Mouse (Mus musculus): ENCODE measurements at regions not wholly inside any gene's neighbourhood (a gene's known extent, or its start where the extent isn't known, plus 50 kb on each side); places are given as distances from the start of the nearest gene placed in this dataset.

DNA sequence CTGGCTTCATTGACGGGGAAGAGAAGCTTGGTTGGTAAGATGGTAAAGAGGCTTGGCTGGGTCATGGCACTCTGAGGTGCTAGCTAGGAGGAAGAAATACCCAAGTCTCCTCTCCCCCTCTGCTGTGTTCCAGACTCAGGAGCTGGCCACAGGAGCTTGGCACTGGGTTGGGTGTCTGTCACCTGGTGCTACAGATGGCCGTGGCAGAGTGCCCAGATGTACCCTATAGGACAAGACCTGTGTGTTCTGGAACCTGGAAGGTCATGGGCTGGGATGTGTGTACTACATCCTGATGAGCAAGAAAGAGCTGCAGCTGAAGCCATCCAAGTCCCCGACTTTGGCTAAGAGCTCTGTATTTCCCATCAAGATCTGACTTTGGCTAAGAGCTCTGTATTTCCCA, 72.4 kb downstream of the Nupl2 start:
- no peak for DNase-seq (ENCODE audit: low spot score in 2 of 2)

GRCm38 (mm10) chr5:24239006-24239405, 74.2 kb downstream of the Nupl2 start:
- no peak for DNase-seq (ENCODE audit: low spot score in 2 of 2)

DNA sequence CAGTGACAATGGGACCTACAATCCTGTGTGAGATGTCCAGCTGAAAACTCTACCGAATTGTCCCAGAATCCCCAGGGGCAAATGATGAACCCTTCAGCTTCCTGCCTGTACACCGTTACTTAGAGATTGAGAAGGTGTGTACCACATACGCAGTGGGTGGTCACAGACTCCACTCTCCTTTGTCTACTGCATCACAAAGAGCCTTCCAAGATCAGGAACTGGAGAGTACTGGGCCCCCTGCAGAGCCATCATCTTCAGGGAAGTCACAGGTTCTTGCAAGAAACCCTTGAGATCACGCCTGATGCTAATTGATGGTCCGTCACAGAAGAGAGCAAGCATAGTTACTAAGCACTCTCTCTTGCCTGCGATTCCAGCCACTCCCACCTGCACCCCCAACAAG, 79.4 kb downstream of the Nupl2 start:
- no peak for DNase-seq (ENCODE audit: low spot score in 2 of 2)

DNA sequence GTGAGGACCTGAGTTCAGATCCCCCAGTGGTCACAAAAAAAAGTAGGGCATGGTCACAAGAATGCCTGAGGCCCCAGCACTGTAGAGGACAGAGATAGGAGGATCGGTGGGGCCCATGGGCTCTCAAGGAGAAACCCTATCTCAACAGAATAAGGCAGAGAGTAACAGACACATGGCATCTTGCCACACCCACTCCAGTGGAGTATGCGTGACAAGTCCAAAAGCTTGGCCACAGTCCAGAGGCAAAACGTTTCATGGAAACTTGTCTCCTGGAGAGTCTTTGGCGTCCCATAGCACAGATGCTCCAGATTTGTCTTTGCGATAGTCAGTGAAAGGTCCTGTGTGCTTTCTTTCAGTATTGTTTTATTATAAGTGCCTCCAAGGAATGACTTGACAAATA, 90.7 kb downstream of the Nupl2 start:
- no peak for DNase-seq (ENCODE audit: low spot score in 2 of 2)

- DNase-seq (ENCODE audit: low spot score in 2 of 2), result peak; percentile 34 to 59
These were observed 90.3 kb downstream of the Kcnh2 start for GRCm38 (mm10) chr5:24261098-24261497.

DNA sequence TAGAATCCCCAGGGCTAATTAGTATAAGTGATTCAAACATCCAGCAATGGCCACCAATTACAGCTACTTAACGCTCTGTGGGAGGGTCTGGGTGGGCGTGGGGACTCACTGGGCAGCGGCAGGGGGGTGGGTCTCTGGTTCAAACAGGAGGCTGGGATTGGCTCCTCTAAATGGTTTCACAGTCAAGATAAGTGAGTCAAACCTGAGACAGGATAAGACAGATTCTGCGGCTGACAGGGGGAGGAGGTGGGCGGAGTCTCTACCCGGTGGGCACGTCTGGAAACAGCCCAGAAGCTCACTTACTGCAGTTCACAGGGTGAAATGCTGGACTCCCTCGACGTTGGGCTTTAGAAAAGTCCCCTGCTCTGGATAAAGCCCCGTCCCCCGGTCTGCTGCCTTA, 89.3 kb downstream of the Kcnh2 start:
- DNase-seq (ENCODE audit: low spot score in 2 of 2), result no peak

DNA sequence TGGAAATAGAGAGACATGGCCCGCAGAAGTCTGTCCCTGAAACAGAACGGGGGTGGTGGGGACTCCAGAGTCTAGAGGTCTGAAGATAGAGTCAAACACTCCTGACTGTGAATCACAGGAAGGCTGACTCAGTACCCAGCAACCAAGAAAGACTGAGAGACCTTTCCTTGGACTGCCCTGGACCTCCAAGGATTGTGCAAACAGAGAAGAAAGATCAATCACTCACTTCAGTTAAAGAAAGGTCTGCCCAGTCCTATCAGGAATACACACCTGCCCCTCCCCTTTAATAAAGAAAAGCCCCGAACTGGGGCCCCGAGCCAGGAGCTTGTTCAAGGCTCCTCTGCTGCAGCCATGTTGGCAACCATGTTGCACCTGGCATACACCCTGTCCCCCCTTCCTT, 87.3 kb downstream of the Kcnh2 start:
- DNase-seq (ENCODE audit: low spot score in 2 of 2), result no peak

DNA sequence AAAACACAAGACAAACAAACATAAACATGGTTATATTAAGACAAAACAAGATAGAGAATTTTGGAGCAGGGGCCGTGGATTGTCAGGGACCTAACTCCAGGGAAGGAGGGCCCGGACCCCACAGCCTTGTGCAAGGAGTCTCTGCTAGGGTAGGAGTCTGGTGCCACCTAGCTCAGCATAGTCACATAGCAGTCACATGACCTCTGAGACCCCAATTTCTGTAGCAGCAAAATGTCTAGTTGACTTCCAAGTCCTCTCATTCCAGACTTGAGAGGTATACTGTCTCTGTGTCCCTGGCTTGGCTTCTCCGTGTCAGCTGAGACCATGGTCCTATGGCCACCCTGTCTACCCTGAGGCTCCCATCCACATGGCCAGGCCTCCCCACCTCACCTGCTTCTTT, 86.0 kb downstream of the Kcnh2 start:
- DNase-seq (ENCODE audit: low spot score in 2 of 2), result no peak

GRCm38 (mm10) chr5:24266344-24267295, 84.8 kb downstream of the Kcnh2 start:
- DNase-seq (ENCODE audit: low spot score in 2 of 2), result peak; percentile 36 to 72
